Mouse (Mus musculus): ENCODE measurements around the gene Aig1. TPM values are rescaled to one million over a fixed set of nuclear protein-coding genes. Genes with fewer than 3 reads are reported as not detected.

The Aig1 gene
- polyA plus RNA-seq, 1 experiment from 2014 or later, result 28.8 TPM

DNA sequence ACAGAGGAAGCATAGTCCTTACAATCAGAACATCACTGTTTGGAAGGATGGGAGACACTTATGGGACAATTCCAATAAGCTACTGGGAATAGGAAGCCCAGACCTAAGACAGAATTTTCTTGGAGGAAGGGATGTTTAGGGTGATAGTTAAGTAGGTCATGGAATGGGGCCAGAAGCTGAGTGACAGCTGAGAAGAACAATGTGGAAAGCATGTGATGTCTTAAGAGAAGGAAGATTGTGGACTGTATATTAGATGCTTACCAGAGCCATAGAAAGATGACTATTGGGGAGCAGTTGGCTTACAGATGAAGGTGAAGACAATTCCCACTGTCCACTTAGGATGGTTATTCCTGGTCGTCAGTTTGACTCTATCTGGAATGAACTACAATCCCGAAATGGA is 191.3 kb downstream of the Aig1 start:
- 79% methylated on average over 2 of the region's 2 CpGs for WGBS
- H3K4me3 ChIP-seq, result no peak overlapping the region
- no peak for DNase-seq (ENCODE audit: low spot score)
- H3K27me3 ChIP-seq (ENCODE audit: insufficient read depth, poor library complexity, severe bottlenecking), result no peaks in the 10 kb centered on the region
- H3K4me1 ChIP-seq, result no peaks in the 10 kb centered on the region
- H3K9me3 ChIP-seq, result no peaks in the 10 kb centered on the region
- H3K27ac ChIP-seq, result no peak overlapping the region
- no peaks in the 10 kb centered on the region for H3K36me3 ChIP-seq

DNA sequence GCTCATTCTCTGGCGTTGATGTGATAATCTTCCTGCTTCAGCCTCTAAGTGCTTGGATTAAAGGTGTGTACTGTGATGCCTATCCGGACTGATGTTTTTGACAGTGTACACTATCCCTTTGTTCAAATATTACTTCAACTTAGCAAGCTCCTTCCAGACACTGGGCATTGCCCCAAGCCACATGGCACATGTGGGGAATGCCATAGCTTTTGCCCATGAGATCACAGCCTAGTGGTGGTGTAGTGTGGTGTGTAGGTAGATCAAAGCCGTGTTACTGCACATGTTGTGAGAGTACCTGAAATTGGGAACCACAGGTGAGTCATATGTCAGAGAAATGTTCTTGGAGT is 193.8 kb downstream of the Aig1 start:
- no peaks in the 10 kb centered on the region for H3K9me3 ChIP-seq
- no peak overlapping the region for H3K4me3 ChIP-seq
- H3K36me3 ChIP-seq, result no peaks in the 10 kb centered on the region
- WGBS, result 88% methylated on average over 3 of the region's 3 CpGs
- no peak for DNase-seq (ENCODE audit: low spot score)
- H3K27ac ChIP-seq, result no peak overlapping the region
- no peaks in the 10 kb centered on the region for H3K27me3 ChIP-seq (ENCODE audit: insufficient read depth, poor library complexity, severe bottlenecking)
- H3K4me1 ChIP-seq, result no peaks in the 10 kb centered on the region

DNA sequence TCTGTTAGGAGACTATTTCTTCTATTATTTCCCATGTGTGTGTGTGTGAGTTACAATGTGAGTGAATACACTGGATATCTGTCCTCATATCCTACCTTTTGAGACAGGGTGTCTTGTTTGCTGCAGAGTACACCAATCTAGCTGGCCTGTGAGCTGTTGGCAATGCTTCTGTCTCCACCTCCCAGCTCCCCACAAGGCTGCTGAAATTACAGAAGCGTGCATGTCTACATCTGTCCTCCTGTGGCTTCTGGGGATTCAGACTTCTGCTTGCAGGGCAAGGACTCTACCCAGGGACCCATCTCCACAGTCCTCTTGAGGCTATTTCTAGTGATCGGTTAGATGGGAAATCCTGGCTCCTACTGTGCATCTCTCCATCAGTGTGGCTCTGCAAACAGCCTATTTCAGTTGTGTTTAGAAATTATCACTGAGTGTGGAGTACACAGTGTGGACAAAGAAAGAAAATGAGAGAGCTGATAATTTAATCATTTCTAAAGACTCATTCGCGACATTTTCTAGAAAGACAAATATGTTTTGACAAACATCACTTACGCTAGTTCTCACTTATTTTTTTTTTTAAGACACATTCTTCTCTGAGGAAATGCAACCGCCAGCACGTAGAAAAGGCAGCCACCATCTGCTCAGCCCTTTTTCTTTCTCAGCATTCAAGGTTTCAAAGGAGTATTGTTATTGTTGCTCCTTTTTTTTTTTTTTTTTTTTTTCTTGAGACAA is 194.3 kb downstream of the Aig1 start:
- Histone ChIP-seq H3K27me3 (ENCODE audit: insufficient read depth, poor library complexity, severe bottlenecking) (no peaks in the 10 kb centered on the region), H3K4me1 (no peaks in the 10 kb centered on the region), H3K9me3 (no peaks in the 10 kb centered on the region), H3K4me3 (no peak overlapping the region), H3K27ac (no peak overlapping the region), H3K36me3 (no peaks in the 10 kb centered on the region)
- DNase-seq (ENCODE audit: low spot score), result no peak
- 84% methylated on average over 7 of the region's 7 CpGs for WGBS

DNA sequence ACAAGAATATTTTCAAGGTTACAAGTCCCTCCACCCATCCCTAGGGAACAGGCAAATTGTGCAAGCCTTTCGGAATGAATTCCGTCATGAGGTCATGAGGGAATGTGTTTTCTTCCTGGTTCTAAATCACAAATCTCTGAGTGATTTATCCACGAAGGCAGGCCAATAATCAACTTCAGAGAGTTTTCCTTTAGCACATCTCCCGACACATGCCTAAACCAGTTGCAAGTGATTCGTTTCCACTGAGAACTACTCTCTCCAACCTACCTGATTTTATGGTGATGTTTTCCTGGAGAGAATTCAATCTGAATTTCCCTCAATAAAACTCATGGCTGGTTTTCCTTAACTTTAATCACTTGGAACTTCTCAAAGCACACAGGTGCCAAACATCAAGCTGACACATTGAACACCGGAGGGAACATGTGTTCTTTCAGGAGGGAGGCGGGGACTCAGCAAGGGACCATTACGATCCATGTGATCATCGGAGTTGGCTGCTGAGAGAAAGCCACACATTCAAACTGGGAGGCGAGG is 201.5 kb downstream of the Aig1 start:
- no peaks in the 10 kb centered on the region for H3K36me3 ChIP-seq
- 77% methylated on average over 10 of the region's 10 CpGs for WGBS
- H3K9me3 ChIP-seq, result no peaks in the 10 kb centered on the region
- no peak for DNase-seq (ENCODE audit: low spot score)
- no peak overlapping the region for H3K27ac ChIP-seq
- no peaks in the 10 kb centered on the region for H3K27me3 ChIP-seq (ENCODE audit: insufficient read depth, poor library complexity, severe bottlenecking)
- no peak overlapping the region for H3K4me3 ChIP-seq
- no peaks in the 10 kb centered on the region for H3K4me1 ChIP-seq

DNA sequence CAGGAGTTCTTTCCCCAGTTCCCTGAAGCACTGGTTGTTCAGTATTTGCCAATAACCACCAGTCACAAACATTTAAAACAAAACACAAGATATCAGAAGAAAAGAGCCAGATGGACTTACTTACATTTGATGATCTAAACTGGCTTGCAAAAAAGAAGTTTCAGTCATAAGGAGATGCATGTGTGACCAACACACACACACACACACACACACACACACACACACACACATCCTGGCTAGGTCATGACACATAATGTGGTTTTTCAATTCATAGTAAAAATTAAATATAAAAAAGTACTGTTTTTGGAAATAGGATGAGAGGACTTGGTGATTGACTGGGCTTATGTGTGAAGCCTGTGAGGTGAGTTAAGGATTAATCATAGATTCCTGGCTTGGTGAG is 205.3 kb downstream of the Aig1 start:
- Histone ChIP-seq H3K36me3 (no peaks in the 10 kb centered on the region), H3K9me3 (no peaks in the 10 kb centered on the region), H3K27me3 (ENCODE audit: insufficient read depth, poor library complexity, severe bottlenecking) (no peaks in the 10 kb centered on the region), H3K4me1 (no peaks in the 10 kb centered on the region), H3K4me3 (no peak overlapping the region), H3K27ac (no peak overlapping the region)
- no peak for DNase-seq (ENCODE audit: low spot score)

DNA sequence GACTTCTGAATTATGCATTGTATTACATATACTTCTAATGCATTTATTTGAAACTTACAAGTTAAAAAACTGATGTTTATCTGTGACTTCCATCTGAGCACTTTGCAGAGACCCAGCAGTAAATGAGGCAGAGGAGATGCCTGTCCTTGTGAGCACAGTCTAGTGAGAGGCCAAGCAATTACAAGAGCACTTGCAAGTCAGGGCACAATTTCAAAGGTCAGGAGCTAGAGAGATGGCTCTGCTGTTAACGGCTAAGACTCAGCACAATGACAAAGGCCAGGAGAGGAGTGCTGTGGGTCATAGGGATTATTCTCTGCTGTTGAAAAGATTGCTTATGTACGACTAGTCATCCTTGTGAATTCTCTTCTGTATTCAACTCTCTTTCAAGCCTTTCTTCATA is 209.0 kb downstream of the Aig1 start:
- Histone ChIP-seq H3K4me3 (no peak overlapping the region), H3K9me3 (no peaks in the 10 kb centered on the region), H3K27ac (no peak overlapping the region), H3K27me3 (ENCODE audit: insufficient read depth, poor library complexity, severe bottlenecking) (no peaks in the 10 kb centered on the region), H3K36me3 (no peaks in the 10 kb centered on the region), H3K4me1 (no peaks in the 10 kb centered on the region)
- no peak for DNase-seq (ENCODE audit: low spot score)
- 64% methylated on average over 2 of the region's 2 CpGs for WGBS

DNA sequence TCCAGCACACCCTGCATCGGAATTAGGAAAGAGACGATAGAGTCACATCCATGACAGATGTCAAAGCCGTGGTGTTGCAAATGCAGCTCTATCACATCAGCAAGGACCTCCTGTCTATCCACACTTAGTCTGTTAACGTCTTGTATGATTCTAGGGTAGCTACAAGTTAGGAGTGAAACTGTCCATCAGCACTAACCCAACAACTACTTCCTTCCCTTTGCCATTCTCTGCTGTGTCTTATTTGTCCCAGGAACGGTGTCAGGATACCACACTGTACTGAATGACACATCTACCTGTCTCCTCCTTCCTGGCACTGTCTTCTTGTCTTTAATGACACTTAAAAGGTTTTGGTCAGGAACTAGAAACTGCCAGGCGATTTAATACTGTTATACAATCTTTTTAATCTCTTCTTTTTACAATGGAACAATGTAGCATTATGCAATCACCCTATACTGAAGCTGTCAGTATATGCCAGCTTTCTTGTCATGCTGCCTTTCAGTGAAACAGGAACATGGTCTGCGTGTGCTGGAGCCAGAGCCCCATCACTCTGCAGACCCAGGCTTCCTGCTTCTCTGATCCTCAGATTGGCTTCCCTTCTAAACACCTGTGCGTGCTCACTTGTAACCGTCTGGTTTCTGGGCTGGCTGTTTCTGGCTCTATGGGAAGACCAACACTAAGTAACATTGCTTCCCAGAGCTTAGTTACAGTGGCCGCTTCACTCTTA is 214.9 kb downstream of the Aig1 start:
- Histone ChIP-seq H3K36me3 (no peaks in the 10 kb centered on the region), H3K27me3 (ENCODE audit: insufficient read depth, poor library complexity, severe bottlenecking) (no peaks in the 10 kb centered on the region), H3K27ac (no peak overlapping the region), H3K9me3 (no peaks in the 10 kb centered on the region), H3K4me3 (no peak overlapping the region), H3K4me1 (no peaks in the 10 kb centered on the region)
- DNase-seq (ENCODE audit: low spot score), result no peak
- WGBS, result 89% methylated on average over 10 of the region's 10 CpGs

DNA sequence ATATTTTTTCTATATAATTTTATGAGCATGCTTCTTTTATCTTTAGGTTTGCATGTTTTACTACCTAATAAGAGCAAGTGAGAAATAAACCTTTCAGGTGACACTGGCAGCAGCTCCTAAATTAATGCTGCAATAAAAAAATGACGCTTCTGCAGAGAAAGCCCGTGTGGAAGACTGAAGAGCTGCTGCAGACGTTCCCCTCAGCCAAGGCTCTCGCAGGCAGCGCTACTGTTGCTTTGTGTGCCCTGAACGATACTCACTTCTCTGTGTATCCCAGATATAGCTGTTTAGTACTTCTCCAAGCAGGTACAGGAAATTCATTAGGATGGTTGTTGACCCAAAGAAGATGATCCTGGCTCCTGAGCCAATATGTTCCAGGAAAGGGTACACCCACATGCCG is 215.5 kb downstream of the Aig1 start:
- Histone ChIP-seq H3K27me3 (ENCODE audit: insufficient read depth, poor library complexity, severe bottlenecking) (no peaks in the 10 kb centered on the region), H3K9me3 (no peaks in the 10 kb centered on the region), H3K27ac (no peak overlapping the region), H3K4me1 (no peaks in the 10 kb centered on the region), H3K4me3 (no peak overlapping the region), H3K36me3 (no peaks in the 10 kb centered on the region)
- WGBS, result 91% methylated on average over 7 of the region's 7 CpGs
- DNase-seq (ENCODE audit: low spot score), result no peak

DNA sequence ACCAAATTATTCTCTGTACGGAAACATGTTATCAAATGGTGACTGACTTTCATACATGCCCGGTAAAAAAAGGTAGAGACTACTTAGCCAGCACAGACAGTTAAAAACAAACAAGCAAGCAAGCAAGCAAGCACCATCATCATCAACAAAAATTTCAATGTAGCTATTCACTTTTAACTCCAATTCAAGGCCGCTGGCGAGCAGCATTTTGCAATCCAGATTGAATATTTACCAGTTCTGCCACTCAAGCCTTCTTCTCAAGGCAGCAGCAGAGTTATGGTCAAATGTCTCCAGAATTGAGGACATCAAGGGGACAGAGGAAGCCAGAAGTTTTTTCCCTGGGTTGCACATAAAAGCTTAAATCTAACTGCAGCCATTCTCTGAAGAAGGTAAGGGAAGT is 216.7 kb downstream of the Aig1 start:
- Histone ChIP-seq H3K4me1 (no peaks in the 10 kb centered on the region; the same call in 1 of the 2 replicates), H3K9me3 (no peaks in the 10 kb centered on the region), H3K36me3 (no peaks in the 10 kb centered on the region), H3K27me3 (ENCODE audit: insufficient read depth, poor library complexity, severe bottlenecking) (no peaks in the 10 kb centered on the region), H3K27ac (no peak overlapping the region), H3K4me3 (no peak overlapping the region)
- 94% methylated on average over 4 of the region's 4 CpGs for WGBS
- no peak for DNase-seq (ENCODE audit: low spot score)

DNA sequence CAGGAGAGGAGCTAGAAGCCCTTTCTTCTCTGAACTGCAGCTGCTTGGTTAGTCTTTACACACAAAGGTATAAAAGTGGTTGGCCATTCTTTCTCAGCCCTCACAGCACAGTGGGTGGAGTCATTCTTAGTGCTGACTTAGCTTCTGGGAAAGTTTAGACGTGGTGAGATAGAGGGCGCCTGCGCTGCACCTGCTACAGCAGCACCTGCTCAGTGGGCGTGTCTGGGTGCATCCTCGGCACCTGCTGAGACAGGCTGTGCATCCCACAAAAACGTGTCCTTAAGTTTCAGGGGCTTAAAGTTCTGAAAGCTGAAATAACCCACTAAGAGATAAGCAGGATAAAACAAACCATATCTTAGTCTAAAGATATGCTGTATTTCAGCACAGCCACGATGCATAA is 227.0 kb downstream of the Aig1 start:
- no peak overlapping the region for H3K27ac ChIP-seq
- no peaks in the 10 kb centered on the region for H3K4me1 ChIP-seq
- H3K4me3 ChIP-seq, result no peak overlapping the region
- no peaks in the 10 kb centered on the region for H3K36me3 ChIP-seq
- DNase-seq (ENCODE audit: low spot score), result no peak
- no peaks in the 10 kb centered on the region for H3K27me3 ChIP-seq (ENCODE audit: insufficient read depth, poor library complexity, severe bottlenecking)
- WGBS, result 21% methylated on average over 7 of the region's 7 CpGs
- no peaks in the 10 kb centered on the region for H3K9me3 ChIP-seq

DNA sequence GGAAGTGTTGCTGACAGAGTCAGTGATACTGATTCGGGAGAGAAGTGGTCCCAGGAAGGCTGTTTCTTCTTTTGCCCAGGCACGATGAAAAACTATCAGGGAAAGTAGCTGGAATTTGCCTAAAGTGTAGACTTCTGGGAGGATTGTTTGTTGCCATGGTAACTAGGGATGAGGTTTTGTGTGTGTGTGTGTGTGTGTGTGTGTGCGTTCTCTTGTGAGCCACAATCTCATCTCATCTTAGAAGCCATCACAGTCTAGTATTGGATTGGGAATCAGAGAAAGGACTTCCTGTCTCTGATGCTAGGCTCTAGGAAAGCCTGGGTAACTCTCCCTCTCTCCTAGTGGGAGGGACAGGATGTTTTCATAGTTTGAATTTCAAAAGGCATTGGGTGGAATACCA is 237.0 kb downstream of the Aig1 start:
- Histone ChIP-seq H3K27me3 (ENCODE audit: insufficient read depth, poor library complexity, severe bottlenecking) (no peaks in the 10 kb centered on the region), H3K4me1 (0 out of 2 replicates have a peak, but pooled peaks cover 4% of the 10 kb centered on the region), H3K4me3 (no peak overlapping the region), H3K36me3 (no peaks in the 10 kb centered on the region), H3K9me3 (no peaks in the 10 kb centered on the region), H3K27ac (no peak overlapping the region)
- no peak for DNase-seq (ENCODE audit: low spot score)
- 46% methylated on average over 3 of the region's 3 CpGs for WGBS

DNA sequence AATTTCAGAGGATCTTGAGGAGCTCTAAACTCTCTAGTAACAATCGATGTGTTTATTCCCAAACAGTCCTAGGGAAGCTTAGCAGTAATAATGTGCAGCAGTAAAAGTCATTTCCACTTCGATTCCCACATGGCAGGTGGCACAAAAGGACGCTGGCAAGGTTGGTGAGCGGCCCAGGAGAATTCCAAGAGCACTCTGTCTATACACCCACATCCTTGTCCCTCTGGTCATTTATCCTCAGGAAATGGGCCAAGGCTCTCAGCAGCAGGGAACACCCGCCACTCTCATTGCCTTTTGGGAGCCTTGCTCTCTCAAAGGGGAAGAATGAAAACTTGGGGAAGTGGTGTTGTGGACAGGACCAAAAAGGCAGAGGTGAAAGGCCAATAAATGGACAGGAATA is 245.0 kb downstream of the Aig1 start:
- H3K4me3 ChIP-seq, result no peak overlapping the region
- DNase-seq (ENCODE audit: low spot score), result no peak
- 76% methylated on average over 5 of the region's 5 CpGs for WGBS
- H3K27me3 ChIP-seq (ENCODE audit: insufficient read depth, poor library complexity, severe bottlenecking), result no peaks in the 10 kb centered on the region
- no peaks in the 10 kb centered on the region for H3K36me3 ChIP-seq
- H3K27ac ChIP-seq, result no peak overlapping the region
- no peaks in the 10 kb centered on the region for H3K9me3 ChIP-seq
- no peaks in the 10 kb centered on the region for H3K4me1 ChIP-seq

DNA sequence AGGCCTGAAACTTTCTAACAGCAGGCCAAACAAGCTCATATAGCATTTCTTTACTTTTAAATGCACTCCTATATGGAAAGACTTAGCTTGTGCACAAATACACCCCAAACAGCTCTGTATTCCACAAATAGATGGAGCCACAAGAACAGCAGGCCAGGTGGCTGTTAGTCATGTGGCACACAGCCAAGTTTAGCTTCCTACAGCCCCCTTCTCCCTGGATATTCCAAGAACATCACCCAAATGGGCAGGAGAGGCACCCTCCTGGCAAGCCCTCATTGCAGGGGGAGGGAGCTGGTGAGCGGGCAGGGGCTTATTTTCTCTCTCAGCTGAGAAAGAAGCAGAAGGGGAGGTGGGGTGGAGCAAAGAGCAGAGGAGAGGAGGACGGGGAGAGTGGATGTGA is 267.9 kb downstream of the Aig1 start:
- Histone ChIP-seq H3K4me3 (no peak overlapping the region), H3K36me3 (no peaks in the 10 kb centered on the region)
- WGBS, result 68% methylated on average over 2 of the region's 2 CpGs

More for the DNA sequence above, 267.9 kb downstream of the Aig1 start:
- Histone ChIP-seq H3K4me1 (no peaks in the 10 kb centered on the region), H3K9me3 (peaks cover 7% of the 10 kb centered on the region), H3K27ac (no peak overlapping the region), H3K27me3 (ENCODE audit: insufficient read depth, poor library complexity, severe bottlenecking) (no peaks in the 10 kb centered on the region)
- DNase-seq (ENCODE audit: low spot score), result no peak
